14 mouse cellular contexts compared by ENCODE assay signal in genomic region chr12:77742716-77743115, GRCm38 (mm10).
DNase-seq lines count a peak whose midpoint lies in the region; ATAC-seq lines count a peak whose summit lies in the region.
"Had no signal": no experiment of that assay in that cellular context is flagged by ENCODE, and none has a peak within 500 bp of the region (broad histone marks: within the 10 kb centered on the region; RNA-seq: fewer than 3 reads in every experiment).

No protein-coding gene starts in this region.

- no peak overlapping the region for H3K9ac ChIP-seq in forebrain, embryonic 16.5 days (replicated peaks; ENCODE audit: low read depth, low read length)
- H3K9ac ChIP-seq: liver, embryonic 14.5 days had no signal

- peak; percentile 61 for ATAC-seq in forebrain, embryonic 16.5 days
- ATAC-seq: activated CD4-positive, CD25-positive, alpha-beta regulatory T cell, adult 4 months had no signal

- peak; percentile 66 for DNase-seq in heart, adult 11 months
- DNase-seq in heart, postnatal 4 days: no peak
- DNase-seq in adipocyte (ENCODE audit: low spot score): peak; percentile 57
- DNase-seq in kidney, postnatal 14 days: peak; percentile 19
- DNase-seq in urinary bladder, postnatal 25 days (ENCODE audit: low spot score): no peak
- no peak for DNase-seq in heart, postnatal 14 days
- DNase-seq: cerebellum, postnatal 14 days; heart, postnatal 36 days; lung, postnatal 14 days; right cerebral cortex, postnatal 4 days had no signal

- H3K36me3 ChIP-seq in forebrain, embryonic 16.5 days (ENCODE audit: control insufficient read depth, insufficient read depth): no peaks in the 10 kb centered on the region
- H3K36me3 ChIP-seq: limb, embryonic 10.5 days had no signal

- no peaks in the 10 kb centered on the region for H3K9me3 ChIP-seq in forebrain, embryonic 16.5 days (ENCODE audit: control insufficient read depth, low read length)
- H3K9me3 ChIP-seq: limb, embryonic 10.5 days had no signal

- intact Hi-C loops in heart, postnatal 14 days (cut with DNase I): no loop called here

- 20% methylated on average over 3 of the region's 3 CpGs for WGBS in forebrain, embryonic 16.5 days

- H3K4me1 ChIP-seq in forebrain, embryonic 16.5 days (replicated peaks; ENCODE audit: control insufficient read depth, insufficient read depth, low read length): peaks cover 13% of the 10 kb centered on the region

- no peak overlapping the region for H3K4me2 ChIP-seq in forebrain, embryonic 16.5 days (ENCODE audit: low read length)

- H3K27me3 ChIP-seq in forebrain, embryonic 16.5 days (replicated peaks; ENCODE audit: control insufficient read depth, insufficient read depth, low read length): 0 out of 2 replicates have a peak, but pooled peaks cover 4% of the 10 kb centered on the region

- no peak overlapping the region for H3K27ac ChIP-seq in forebrain, embryonic 16.5 days (ENCODE audit: low read length)
- H3K27ac ChIP-seq: limb, embryonic 10.5 days; liver, embryonic 14.5 days had no signal

- no peak overlapping the region for H3K4me3 ChIP-seq in forebrain, embryonic 16.5 days (replicated peaks; ENCODE audit: low read length)
- H3K4me3 ChIP-seq: limb, embryonic 10.5 days had no signal

Comparison
In these comparisons a context has a peak if more than half of its experiments do, and no peak if none do; other contexts are left out.
1. DNase-seq: peak in heart, adult 11 months (single experiment), adipocyte (single experiment) and kidney, postnatal 14 days (single experiment); none in heart, postnatal 4 days (single experiment), urinary bladder, postnatal 25 days (single experiment) and heart, postnatal 14 days (0 of 2).